Mouse (Mus musculus) forebrain, embryonic 13.5 days (tissue): Measurements from ENCODE around the gene Rgl1. TPM values are rescaled to one million over a fixed set of nuclear protein-coding genes. Genes with fewer than 3 reads are reported as not detected.
"Not testable (repeated sequence)": the region's sequence is repeated elsewhere in the genome, so short reads cannot be mapped to it uniquely, and the experiment has no call there.

Source experiments
- ATAC-seq: fragments of 200-750 bp; cut with Nextera tagmentation; 2 replicates; pipeline ENCODE4 v1.8.0; 2017
- H3K27ac ChIP-seq: fragments of 300-500 bp; sonication (generic); 2 replicates; pipeline ENCODE4 v1.5.1; 2015; ENCODE audit warnings: inconsistent platforms, mild to moderate bottlenecking, moderate library complexity
- H3K27me3 ChIP-seq: fragments of 300-500 bp; sonication (generic); 2 replicates; pipeline ENCODE4 v1.6.1; 2015; ENCODE audit warnings: mild to moderate bottlenecking, inconsistent platforms
- H3K36me3 ChIP-seq: fragments of 300-500 bp; sonication (generic); 2 replicates; pipeline ENCODE4 v1.6.1; 2015; ENCODE audit warnings: mild to moderate bottlenecking, inconsistent platforms; ENCODE audit not compliant: poor library complexity, severe bottlenecking
- H3K4me1 ChIP-seq: fragments of 300-500 bp; sonication (generic); 2 replicates; pipeline ENCODE4 v1.6.1; 2015; ENCODE audit warnings: inconsistent platforms
- H3K4me2 ChIP-seq: fragments of 300-500 bp; sonication (generic); 2 replicates; pipeline ENCODE4 v1.6.1; 2015; ENCODE audit warnings: inconsistent platforms, mild to moderate bottlenecking, moderate library complexity
- H3K4me3 ChIP-seq: fragments of 300-500 bp; sonication (generic); 2 replicates; pipeline ENCODE4 v1.5.1; 2015; ENCODE audit warnings: mild to moderate bottlenecking, inconsistent platforms
- H3K9ac ChIP-seq: fragments of 300-500 bp; sonication (generic); 2 replicates; pipeline ENCODE4 v1.6.1; 2015; ENCODE audit warnings: mild to moderate bottlenecking, inconsistent platforms
- H3K9me3 ChIP-seq: fragments of 300-500 bp; sonication (generic); replicated peaks from 2 replicates; pipeline ENCODE4 v1.6.1; 2016; ENCODE audit warnings: inconsistent platforms
- WGBS: fragments of 180-500 bp; shearing (Covaris S2); methylation state at CpG from one replicate; pipeline ENCODE4 v1.1.7; 2015; 5-methylcytosine and 5-hydroxymethylcytosine counted together
- polyA plus RNA-seq: library from polyadenylated mRNA; unstranded; fragments of >200 nt; fragmentation: Nextera tagmentation; extraction: Ambion mirVana; gene quantifications from 2 replicates; pipeline ENCODE4 v1.2.1, GENCODE M21; 2015

Rgl1 gene
- polyA plus RNA-seq, 1 experiment from 2014 or later = 18.5 TPM

DNA sequence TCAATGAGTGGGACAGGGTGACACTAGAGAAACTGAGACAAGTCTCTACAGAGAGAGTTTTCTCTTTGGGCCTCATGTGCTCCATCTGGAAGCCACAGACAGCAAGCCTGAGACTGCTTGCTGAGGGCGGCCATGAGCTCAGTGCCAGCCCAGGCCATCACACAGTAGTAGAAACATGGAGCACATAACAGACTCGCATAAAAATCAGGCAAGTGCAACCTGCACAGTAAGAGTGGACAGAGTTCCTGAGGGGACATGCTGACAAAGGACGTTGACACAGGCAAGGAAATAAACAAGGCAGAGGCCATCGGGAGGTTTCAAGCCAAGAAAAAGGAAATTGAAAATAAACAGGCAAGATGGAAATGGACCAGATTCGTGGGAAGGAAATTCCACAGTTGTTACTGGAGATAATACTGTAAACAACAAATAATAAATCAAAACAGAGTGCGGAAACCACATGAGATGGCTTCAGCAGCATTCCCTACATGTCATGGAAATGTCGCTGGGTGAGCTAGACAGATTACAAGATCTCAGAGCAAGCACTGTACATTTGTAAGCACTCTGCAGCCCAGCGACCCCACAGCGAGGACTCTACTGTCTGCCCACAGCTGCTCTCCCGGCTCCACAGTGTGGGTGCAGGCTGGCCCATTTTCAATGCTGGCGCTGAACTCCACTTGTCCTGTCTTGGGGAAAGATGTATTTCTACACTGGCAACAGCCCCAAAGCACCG is 88.5 kb downstream of the Rgl1 start:
- no peak overlapping the region for H3K4me3 ChIP-seq
- H3K36me3 ChIP-seq = no peaks in the 10 kb centered on the region
- H3K27me3 ChIP-seq = no peaks in the 10 kb centered on the region
- H3K9ac ChIP-seq = no peak overlapping the region
- 85% methylated on average over 12 of the region's 12 CpGs for WGBS
- H3K4me2 ChIP-seq = no peak overlapping the region
- no peaks in the 10 kb centered on the region for H3K4me1 ChIP-seq
- no peak for ATAC-seq
- H3K27ac ChIP-seq = no peak overlapping the region
- no peaks in the 10 kb centered on the region for H3K9me3 ChIP-seq

DNA sequence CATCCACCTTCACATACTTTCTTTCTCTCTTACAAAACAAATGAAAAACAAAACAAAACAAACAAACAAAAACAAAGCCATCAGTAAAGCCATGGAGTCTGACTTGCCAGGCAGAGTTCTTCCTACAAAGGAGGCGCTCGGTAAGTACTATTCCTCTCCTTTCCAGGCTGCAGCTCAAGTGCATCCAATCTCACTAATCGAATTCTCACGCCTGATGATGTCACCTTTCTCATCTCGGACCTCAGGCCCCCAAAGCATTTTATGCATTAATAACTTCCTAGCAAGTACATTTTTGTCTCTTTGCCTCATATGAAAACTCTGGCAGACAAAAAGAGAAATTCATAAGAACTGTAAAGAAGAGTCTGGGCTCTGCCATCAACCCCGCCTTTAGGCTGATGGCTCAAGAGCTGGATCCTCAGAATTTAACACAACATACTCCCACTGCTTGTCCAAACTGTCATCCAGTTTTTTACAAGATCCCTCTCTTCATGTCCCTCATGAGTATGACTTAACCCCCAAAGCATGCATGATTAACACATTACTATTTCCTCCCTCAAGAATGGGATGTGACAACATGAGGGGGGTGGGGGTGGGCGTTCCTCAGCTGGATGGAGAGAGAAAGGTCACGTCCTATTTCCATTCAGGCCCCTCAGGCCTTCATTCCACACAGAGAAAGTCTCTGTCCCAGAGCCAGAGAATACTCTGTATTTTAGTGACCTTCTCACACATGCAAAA is 96.5 kb downstream of the Rgl1 start:
- no peak overlapping the region for H3K9ac ChIP-seq
- no peak overlapping the region for H3K4me2 ChIP-seq
- no peaks in the 10 kb centered on the region for H3K36me3 ChIP-seq
- no peaks in the 10 kb centered on the region for H3K27me3 ChIP-seq
- H3K4me1 ChIP-seq = 0 out of 2 replicates have a peak, but pooled peaks cover 4% of the 10 kb centered on the region
- no peak overlapping the region for H3K4me3 ChIP-seq
- 55% methylated on average over 8 of the region's 8 CpGs for WGBS
- H3K27ac ChIP-seq = no peak overlapping the region
- no peaks in the 10 kb centered on the region for H3K9me3 ChIP-seq
- ATAC-seq = no peak

DNA sequence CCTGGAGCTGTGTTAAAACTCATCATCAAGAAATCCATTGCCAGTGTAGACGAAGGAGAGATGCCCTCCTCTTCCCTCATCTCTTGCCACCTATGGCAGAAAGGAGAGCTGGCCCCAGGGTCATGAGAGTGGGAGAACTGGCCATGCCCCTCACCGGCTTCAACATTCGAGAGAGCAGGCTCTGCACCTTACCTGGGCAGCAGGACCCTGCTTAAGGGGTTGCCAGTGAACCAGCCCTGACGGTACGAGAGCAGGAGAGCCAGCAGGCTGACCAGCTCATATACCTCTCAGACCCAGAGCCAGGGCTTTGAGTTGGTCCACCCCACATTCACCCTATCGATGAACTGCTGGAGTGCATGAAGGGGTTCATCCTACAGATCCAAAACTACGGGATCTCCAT is 105.7 kb downstream of the Rgl1 start:
- 94% methylated on average over 7 of the region's 7 CpGs for WGBS
- Histone ChIP-seq H3K4me2 (no peak overlapping the region), H3K4me1 (no peaks in the 10 kb centered on the region), H3K9me3 (no peaks in the 10 kb centered on the region), H3K27ac (no peak overlapping the region), H3K9ac (no peak overlapping the region), H3K4me3 (no peak overlapping the region), H3K36me3 (no peaks in the 10 kb centered on the region), H3K27me3 (no peaks in the 10 kb centered on the region)
- no peak for ATAC-seq

DNA sequence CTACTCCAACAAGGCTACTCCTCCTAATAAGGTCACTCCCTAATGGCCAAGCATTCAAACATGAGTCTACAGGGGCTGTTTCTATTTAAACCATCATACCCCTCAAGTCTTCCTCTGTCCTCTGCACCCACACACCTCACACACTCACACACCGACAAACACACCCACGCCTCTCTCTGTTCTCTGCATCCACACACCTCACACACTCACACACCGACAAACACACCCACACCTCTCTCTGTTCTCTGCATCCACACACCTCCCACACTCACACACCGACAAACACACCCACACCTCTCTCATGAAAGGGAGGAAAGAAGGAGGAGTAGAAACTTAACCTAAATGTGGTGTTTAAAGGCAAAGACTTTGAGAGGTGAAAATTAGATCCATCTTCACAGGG is 106.2 kb downstream of the Rgl1 start:
- WGBS = 92% methylated on average over 4 of the region's 4 CpGs
- no peak overlapping the region for H3K4me3 ChIP-seq
- H3K36me3 ChIP-seq = no peaks in the 10 kb centered on the region
- H3K9ac ChIP-seq = no peak overlapping the region
- H3K27me3 ChIP-seq = no peaks in the 10 kb centered on the region
- H3K9me3 ChIP-seq = no peaks in the 10 kb centered on the region
- H3K4me2 ChIP-seq = no peak overlapping the region
- no peaks in the 10 kb centered on the region for H3K4me1 ChIP-seq
- no peak for ATAC-seq
- no peak overlapping the region for H3K27ac ChIP-seq

DNA sequence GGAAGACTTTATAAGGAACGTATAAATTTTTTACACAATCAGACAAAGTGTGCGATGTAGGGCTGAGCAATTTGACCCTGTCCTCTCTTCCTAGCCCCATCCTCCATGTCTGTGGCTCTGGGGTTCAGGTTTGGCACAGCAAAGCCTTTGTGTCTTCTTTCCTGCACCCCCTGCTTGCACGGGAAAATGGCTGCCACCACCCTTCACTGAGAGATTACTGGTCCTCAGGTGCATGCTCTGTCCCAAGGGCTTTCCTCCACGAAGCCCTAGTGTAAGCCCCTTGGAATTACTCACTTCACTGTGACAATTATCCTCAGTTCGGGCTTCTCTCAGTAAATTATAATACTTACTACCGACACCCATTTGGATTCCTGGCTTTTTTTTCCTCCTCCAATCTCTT is 109.5 kb downstream of the Rgl1 start:
- H3K4me2 ChIP-seq = no peak overlapping the region
- WGBS = 83% methylated on average over 6 of the region's 6 CpGs
- H3K4me3 ChIP-seq = no peak overlapping the region
- H3K9ac ChIP-seq = no peak overlapping the region
- no peak overlapping the region for H3K27ac ChIP-seq
- no peaks in the 10 kb centered on the region for H3K27me3 ChIP-seq
- H3K36me3 ChIP-seq = no peaks in the 10 kb centered on the region
- no peaks in the 10 kb centered on the region for H3K4me1 ChIP-seq
- no peak for ATAC-seq
- no peaks in the 10 kb centered on the region for H3K9me3 ChIP-seq

DNA sequence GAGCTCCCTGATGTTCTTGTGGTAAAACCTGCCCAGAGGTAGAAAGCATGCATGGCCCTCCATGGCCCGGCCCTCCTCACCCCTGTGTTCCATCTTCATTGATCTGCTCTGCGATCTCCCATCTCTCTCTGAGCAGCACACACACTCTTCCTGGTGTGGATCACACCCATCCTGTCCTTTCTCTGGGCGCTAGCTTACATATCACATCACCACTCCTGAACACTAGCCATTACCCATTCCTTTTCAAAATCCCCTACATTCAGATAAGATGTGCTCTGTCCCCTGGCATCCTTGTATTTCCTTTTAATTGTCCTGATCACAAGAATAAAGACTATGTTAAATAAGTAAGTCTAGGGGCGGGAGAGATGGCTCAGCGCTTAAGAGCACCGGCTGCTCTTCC is 111.3 kb downstream of the Rgl1 start:
- H3K4me1 ChIP-seq = no peaks in the 10 kb centered on the region
- ATAC-seq = no peak
- no peak overlapping the region for H3K27ac ChIP-seq
- H3K9me3 ChIP-seq = no peaks in the 10 kb centered on the region
- H3K9ac ChIP-seq = no peak overlapping the region
- no peak overlapping the region for H3K4me2 ChIP-seq
- 93% methylated on average over 6 of the region's 6 CpGs for WGBS
- H3K4me3 ChIP-seq = no peak overlapping the region
- no peaks in the 10 kb centered on the region for H3K36me3 ChIP-seq
- H3K27me3 ChIP-seq = no peaks in the 10 kb centered on the region

DNA sequence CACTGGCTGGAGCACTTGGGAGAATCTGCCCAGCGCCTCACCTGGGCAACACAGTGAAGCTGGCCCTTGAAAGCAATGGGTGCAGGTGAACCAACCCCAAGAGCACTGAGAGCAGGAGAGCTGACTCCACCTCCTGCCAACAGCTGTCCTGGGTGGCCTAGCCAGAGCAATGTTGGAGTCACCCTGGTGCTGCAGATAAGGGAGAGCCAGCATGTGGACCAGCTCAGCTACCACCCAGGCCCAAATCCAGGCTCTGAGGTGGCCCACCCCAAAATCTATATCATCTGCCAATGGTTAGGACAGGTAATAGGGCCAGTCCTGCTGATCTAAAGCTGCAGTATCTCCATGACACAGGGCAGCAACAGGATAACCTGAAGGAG is 114.7 kb downstream of the Rgl1 start:
- no peak overlapping the region for H3K27ac ChIP-seq
- H3K9me3 ChIP-seq = no peaks in the 10 kb centered on the region
- no peak overlapping the region for H3K9ac ChIP-seq
- no peak for ATAC-seq
- H3K36me3 ChIP-seq = no peaks in the 10 kb centered on the region
- 83% methylated on average over 1 of the region's 1 CpGs for WGBS
- no peak overlapping the region for H3K4me3 ChIP-seq
- H3K27me3 ChIP-seq = no peaks in the 10 kb centered on the region
- H3K4me1 ChIP-seq = no peaks in the 10 kb centered on the region
- H3K4me2 ChIP-seq = no peak overlapping the region

DNA sequence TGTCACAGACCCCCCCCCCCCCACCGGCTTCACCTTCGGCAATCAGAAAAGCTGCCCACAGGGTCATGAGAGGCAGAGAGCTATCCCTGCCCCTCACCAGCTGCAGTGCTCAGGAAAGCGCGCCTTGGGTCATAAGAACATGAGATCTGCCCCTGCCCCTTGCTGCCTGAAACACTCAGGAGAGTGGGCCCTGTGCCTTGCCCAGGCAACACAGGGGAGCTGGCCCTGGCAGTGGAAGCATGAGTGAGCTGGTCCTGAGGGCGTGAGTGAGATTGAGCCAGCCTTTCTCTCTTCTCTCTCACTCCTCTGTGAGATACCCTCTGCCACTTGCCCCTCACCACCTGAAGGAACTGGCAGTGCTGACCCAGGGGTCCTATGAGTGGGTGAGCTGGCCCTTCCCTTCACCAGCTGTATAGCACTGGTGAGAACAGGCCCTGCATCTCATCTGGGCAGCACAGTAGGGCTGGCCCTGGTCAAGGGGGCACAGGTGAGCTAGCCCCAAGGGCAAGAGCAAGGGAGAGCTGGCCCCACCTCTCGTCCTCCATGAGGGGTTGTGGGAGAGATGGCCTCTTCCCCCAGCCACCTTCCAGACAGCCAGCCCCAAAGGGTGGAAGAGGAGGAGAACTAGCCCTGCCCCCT is 115.2 kb downstream of the Rgl1 start:
- Histone ChIP-seq H3K4me1 (no peaks in the 10 kb centered on the region), H3K27me3 (no peaks in the 10 kb centered on the region), H3K9me3 (no peaks in the 10 kb centered on the region), H3K36me3 (no peaks in the 10 kb centered on the region), H3K9ac (no peak overlapping the region), H3K4me3 (no peak overlapping the region), H3K27ac (no peak overlapping the region), H3K4me2 (no peak overlapping the region)
- WGBS = 91% methylated on average over 6 of the region's 6 CpGs
- ATAC-seq = no peak

DNA sequence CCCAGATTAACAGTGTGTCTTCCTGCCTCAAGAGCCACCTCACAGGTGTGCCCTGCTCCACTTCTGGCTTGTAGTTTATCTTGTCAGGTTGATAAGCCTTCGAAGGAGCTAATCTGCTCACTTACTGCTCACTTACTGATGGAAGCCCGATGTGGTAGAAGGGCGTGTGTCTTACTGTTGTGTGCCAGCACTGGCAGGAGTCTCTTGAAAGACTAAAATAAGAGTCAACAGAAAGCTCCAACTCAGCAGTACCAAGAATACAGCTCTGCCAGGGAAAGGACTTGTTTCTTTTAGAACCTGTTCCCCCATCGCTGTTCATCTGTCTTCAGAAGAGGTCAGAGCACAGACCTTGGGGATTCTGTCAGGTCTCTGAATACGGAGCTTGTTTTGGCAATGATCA is 118.1 kb downstream of the Rgl1 start:
- Histone ChIP-seq H3K9me3 (no peaks in the 10 kb centered on the region), H3K27me3 (no peaks in the 10 kb centered on the region), H3K9ac (no peak overlapping the region), H3K36me3 (no peaks in the 10 kb centered on the region), H3K4me1 (no peaks in the 10 kb centered on the region), H3K4me2 (no peak overlapping the region), H3K27ac (no peak overlapping the region), H3K4me3 (no peak overlapping the region)
- WGBS = 94% methylated on average over 5 of the region's 5 CpGs
- no peak for ATAC-seq

DNA sequence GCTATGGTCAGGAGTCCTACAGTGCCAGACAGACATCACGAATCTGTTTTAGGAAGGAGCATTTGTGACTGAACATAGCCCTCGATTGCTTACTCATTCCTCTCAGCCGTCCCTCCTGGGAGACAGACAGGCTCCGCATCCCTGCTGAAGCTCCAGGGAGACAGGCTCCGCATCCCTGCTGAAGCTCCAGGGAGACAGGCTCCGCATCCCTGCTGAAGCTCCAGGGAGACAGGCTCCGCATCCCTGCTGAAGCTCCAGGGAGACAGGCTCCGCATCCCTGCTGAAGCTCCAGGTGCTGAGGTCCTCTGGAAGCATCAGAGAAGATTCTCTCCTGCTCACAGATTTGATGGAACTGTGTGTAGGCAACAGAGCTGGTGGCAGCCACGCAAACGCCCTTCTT is 123.9 kb downstream of the Rgl1 start:
- not testable (repeated sequence) for H3K9ac ChIP-seq, H3K27ac ChIP-seq, H3K4me3 ChIP-seq, H3K4me1 ChIP-seq, H3K4me2 ChIP-seq, H3K36me3 ChIP-seq, H3K27me3 ChIP-seq, ATAC-seq, H3K9me3 ChIP-seq
- 77% methylated on average over 10 of the region's 10 CpGs for WGBS

DNA sequence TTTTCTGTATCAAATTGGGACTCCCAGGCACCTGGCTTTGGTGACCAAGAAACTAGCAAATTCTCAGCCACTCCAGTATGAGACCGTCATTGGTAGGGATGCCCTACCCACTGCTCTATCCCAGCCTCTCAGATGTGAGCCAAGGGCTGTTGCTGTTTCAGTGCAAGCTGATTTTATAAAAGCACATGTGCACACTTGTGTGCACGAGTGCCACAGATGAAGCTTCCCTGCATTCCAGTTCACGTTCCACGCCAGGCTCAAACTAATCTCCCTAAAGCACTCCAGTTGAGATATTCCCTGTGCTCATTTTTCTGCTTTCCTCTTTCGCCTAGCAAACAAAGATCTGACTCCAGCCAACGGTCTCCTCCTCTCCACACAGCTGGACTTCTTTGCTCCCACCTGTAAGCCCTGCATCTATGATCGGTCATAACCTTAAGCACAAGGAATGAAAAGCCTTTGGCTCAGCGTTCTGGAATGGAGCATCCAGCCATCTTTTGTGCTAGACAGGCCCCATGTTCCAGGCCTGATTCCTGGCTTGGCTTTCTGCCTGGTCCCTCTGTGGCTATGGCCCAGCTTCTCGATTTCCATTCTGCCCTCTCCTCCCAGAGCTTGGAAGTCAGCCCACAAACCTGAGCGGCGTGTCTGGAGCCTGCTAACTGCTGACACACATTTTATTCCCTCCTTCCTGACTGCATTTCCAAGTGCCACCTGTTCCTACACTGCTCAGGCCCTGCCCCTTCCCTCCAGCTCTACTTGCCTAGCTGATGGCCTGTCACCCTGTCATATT is 125.8 kb downstream of the Rgl1 start:
- 58% methylated on average over 11 of the region's 11 CpGs for WGBS
- no peaks in the 10 kb centered on the region for H3K27me3 ChIP-seq
- H3K4me3 ChIP-seq = no peak overlapping the region
- no peak overlapping the region; the same call in 1 of the 2 replicates for H3K27ac ChIP-seq
- no peak overlapping the region for H3K4me2 ChIP-seq
- H3K9ac ChIP-seq = no peak overlapping the region
- ATAC-seq = peak; percentile 86
- no peaks in the 10 kb centered on the region for H3K36me3 ChIP-seq
- no peaks in the 10 kb centered on the region for H3K9me3 ChIP-seq
- H3K4me1 ChIP-seq = peaks cover 8% of the 10 kb centered on the region

DNA sequence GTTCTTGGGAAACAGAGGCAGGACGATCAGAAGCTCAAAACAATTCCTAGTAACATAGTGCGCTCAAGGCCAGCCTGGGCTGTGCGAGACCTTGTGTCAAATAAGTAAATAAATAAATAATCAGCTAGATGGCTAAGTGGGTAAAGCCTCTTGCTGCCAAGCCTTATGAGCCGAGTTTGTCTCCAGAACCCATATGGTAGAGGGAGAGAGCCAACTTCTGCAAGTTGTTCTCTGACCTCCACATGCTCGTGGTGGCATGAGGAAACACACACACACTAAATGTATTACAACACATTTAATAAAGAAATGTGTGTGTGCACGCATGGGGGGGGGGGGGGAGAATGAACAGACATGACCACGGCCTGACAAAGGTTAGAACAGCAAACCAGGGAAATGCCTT is 126.8 kb downstream of the Rgl1 start:
- Histone ChIP-seq H3K27me3 (no peaks in the 10 kb centered on the region), H3K4me1 (peaks cover 8% of the 10 kb centered on the region), H3K27ac (no peak overlapping the region), H3K36me3 (no peaks in the 10 kb centered on the region), H3K4me2 (no peak overlapping the region), H3K9me3 (no peaks in the 10 kb centered on the region), H3K4me3 (no peak overlapping the region), H3K9ac (no peak overlapping the region)
- WGBS = 87% methylated on average over 7 of the region's 7 CpGs
- no peak for ATAC-seq
